Mouse (Mus musculus) B cell, adult 62 days (primary cell): Measurements from ENCODE around the gene Gpr27. TPM values are rescaled to one million over a fixed set of nuclear protein-coding genes. Genes with fewer than 3 reads are reported as not detected.

Source experiments
- total RNA-seq: library from RNA; stranded (reverse); gene quantifications from 4 replicates; pipeline ENCODE4 v1.2.4, GENCODE M21; 2023

The Gpr27 gene
- not detected in 4 replicates for total RNA-seq

GRCm38 (mm10) chr6:99692206-99692915 is at the start of gene Gpr27:
TSS of gene Gpr27 (plus strand) at chr6:99692679.

DNA sequence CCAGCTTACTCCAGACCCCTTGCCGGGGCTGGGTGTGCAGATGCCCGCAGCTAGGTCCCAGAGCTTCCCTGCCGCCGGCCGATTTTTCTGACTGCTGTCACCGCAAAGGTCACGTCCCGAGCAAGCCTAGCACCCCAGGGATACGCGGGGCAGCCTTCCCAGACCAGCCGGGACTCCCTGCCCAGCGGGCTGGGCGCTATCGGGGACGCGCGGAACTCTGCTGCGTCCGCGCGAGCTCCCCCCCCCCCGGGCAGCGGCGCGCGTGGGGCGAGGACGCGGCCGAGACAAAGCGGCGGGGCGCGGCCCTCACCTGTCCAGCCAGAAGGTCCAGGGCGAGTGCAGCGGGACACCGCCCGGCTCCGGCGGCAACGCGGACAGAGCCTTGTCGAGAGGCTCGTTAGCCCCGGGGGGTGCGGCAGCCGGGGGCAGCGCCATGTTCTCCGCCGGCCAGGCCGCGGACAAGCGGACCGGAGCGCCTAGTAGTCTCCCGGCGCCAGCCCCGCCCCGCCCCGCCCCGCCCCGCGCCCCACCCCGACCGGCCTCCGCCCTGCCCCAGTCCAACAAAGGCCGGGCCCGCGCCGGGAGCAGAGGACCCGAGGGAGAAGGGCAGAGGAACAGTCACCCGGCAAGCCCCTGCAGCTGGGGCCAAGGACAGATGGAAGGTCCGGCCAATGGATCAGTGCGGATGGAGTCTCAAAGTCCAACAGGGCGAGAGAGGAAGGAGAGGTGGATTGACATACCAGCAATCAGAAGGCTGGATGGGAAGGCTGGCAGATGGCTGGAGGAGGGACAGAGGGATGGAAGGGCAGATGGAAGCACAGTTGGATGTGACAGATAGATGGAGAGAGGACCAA is 25.9 kb upstream of the Gpr27 start, which contains the start of the genes Eif4e3 and Gm20696:
Eif4e3 (minus strand) TSS at position 454 of the 854 bp plus-strand sequence.
Gm20696 (minus strand) TSS at position 480 of the 854 bp plus-strand sequence.

GRCm38 (mm10) chr6:99725971-99726561 is 33.6 kb downstream of the Gpr27 start, which contains the start of gene Prok2:
TSS of gene Prok2 (minus strand) at chr6:99726392.

Other genes with a start within 250 kb of the Gpr27 start
- gene Foxp1, start 170.0 kb upstream of the Gpr27 start, total RNA-seq = 1,113 to 1,221 TPM (median 1,175 TPM) in 4 replicates
- gene Eif4e3, start 25.9 kb upstream of the Gpr27 start, total RNA-seq = 6.3 to 8.5 TPM (median 6.9 TPM) in 4 replicates
- gene Gm20696, start 25.9 kb upstream of the Gpr27 start, total RNA-seq = 134 to 146 TPM (median 140 TPM) in 4 replicates
- gene Prok2, start 33.7 kb downstream of the Gpr27 start, total RNA-seq = not detected in 4 replicates